Mouse (Mus musculus) cerebellum, adult 2 months (tissue): Measurements from ENCODE around the gene Arf4. TPM values are rescaled to one million over a fixed set of nuclear protein-coding genes. Genes with fewer than 3 reads are reported as not detected.

ENCODE experiments used
- DNase-seq, 2 experiments: peaks; one replicate each; pipeline ENCODE4 v3.0.0; 2021
- H3K27ac ChIP-seq: fragments of 200-500 bp; 2 replicates; pipeline ENCODE4 v1.5.1; 2012; ENCODE audit warnings: low read length, control low read depth, inconsistent platforms; ENCODE audit not compliant: insufficient read depth
- H3K27me3 ChIP-seq: fragments of 200-500 bp; 2 replicates; pipeline ENCODE4 v1.6.1; 2012; ENCODE audit warnings: inconsistent platforms, mild to moderate bottlenecking, low read length, moderate library complexity; ENCODE audit not compliant: control insufficient read depth, insufficient read depth
- H3K4me1 ChIP-seq: fragments of 200-500 bp; 2 replicates; pipeline ENCODE4 v1.6.1; 2011; ENCODE audit warnings: low read length; ENCODE audit not compliant: control insufficient read depth, insufficient read depth
- H3K4me3 ChIP-seq: fragments of 200-500 bp; replicated peaks from 2 replicates; pipeline ENCODE3; 2011; ENCODE audit warnings: mild to moderate bottlenecking, low read depth, low read length, control low read depth; ENCODE audit not compliant: insufficient read depth
- CTCF ChIP-seq: fragments of 200-500 bp; IDR thresholded peaks from 2 replicates; pipeline ENCODE4 v1.5.1; 2011; ENCODE audit warnings: low read depth, mild to moderate bottlenecking, control low read depth, low read length, moderate library complexity, borderline replicate concordance; ENCODE audit not compliant: insufficient read depth
- POLR2A ChIP-seq: fragments of 200-500 bp; IDR thresholded peaks from 2 replicates; pipeline ENCODE4 v1.6.1; 2011; ENCODE audit warnings: low read length, control low read depth, borderline replicate concordance; ENCODE audit not compliant: insufficient read depth
- WGBS: fragments of 180-500 bp; shearing (Covaris S2); methylation state at CpG from one replicate; pipeline ENCODE4 v1.1.7; 2018; 5-methylcytosine and 5-hydroxymethylcytosine counted together
- polyA plus RNA-seq: library from polyadenylated mRNA; depleted of rRNA; stranded (reverse); fragments of >200 nt; gene quantifications from 2 replicates; pipeline ENCODE4 v1.2.3, GENCODE M21; 2012

The Arf4 gene
- polyA plus RNA-seq, 1 experiment, result 86.2 TPM

DNA sequence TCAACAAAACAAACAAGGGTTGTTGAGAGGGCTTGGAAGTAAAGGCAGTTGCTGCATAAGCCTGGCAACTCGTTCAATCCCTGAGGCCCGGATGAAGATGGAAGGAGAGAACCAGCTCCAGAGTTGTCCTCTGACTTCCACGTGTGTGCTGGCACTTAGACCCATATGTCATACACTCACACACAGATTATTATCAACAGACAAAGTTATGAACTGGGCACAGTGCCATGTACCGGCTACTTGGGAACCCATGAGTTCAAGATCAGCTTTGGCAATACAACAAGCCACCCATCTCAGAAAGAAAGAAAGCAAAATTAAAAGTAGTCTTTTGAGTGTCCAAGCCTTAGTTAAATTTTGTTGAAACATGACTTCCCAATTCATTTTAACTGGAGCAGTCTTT, 12.6 kb upstream of the Arf4 start:
- DNase-seq, result no peak
- 68% methylated on average over 4 of the region's 4 CpGs for WGBS

DNA sequence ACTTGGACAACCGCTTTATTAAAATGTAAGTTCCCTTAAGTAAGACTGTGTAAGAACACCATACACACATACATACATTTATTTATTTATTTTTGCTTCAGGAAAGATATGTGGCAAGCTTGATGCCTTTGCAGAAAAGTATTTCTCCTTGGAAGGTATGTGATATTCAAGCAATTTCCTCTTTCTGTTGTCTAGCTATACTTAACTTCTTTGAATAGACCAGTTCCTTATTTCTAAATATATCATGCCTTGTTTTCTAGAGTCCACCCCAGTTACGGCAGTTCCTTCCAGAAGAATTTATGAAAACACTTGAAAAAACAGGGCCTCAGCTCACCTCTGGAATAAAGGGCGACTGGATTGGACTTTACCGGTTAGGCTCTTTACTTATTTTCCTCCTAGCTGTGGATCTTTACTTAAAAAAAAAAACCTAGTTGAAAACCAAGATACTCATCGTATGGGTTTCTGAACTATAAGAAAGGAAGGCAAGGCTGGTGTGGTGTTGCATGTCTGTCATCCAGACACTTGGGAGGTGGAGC, 11.2 kb upstream of the Arf4 start:
- H3K27ac ChIP-seq, result no peak overlapping the region
- TF ChIP-seq POLR2A (no peak), CTCF (no peak)

More for the DNA sequence above, 12.6 kb upstream of the Arf4 start:
- no peaks in the 10 kb centered on the region for H3K27me3 ChIP-seq
- H3K27ac ChIP-seq, result no peak overlapping the region
- TF ChIP-seq CTCF (no peak), POLR2A (no peak)
- H3K4me1 ChIP-seq, result no peaks in the 10 kb centered on the region
- no peak overlapping the region for H3K4me3 ChIP-seq

DNA sequence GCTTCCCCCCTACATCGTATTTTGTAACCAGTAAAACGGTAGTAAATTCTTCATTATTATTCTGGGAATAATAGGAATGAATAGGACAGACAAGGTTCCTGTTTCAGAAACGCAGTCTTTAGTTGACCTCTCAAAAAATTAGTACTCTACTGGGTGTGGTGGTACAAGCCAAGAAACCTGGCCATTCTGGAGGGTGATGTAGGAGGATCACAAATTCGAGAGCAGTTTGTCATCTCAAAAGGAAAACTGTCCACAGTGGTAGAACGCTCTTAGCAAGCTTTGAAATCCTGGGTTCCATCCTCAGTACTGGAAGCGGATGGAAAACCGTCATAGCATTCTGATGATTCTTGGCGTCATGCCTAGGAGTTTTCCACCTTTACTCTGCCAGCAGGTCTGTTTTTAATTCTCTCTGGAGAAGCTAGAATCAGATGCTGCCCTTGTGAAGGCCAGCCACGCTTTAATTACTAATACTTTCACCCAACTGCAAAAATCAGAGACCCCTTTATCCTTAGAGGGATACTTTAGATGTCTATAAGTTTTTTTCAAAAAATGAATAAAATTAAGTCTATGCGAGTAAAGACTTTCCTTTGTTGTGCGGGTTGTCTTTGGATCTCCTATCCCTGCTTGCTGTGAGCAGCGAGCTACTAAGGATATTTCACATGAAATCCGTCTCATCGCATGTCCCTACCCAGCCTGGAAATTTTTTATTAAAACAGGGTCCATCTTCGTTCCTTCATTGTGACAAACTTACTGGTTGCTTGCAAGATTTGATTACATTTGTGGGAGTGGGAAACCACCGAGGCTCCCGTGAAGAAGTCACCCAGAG, 636 bp upstream of the Arf4 start:
- Histone ChIP-seq H3K4me3 (peak overlapping the region; percentile 58), H3K4me1 (no peaks in the 10 kb centered on the region), H3K27me3 (no peaks in the 10 kb centered on the region), H3K27ac (peak overlapping the region; percentile 39; the same call in 1 of the 2 replicates)
- TF ChIP-seq CTCF, result no peak
- TF ChIP-seq POLR2A, result no peak
- 14% methylated on average over 17 of the region's 17 CpGs for WGBS
- DNase-seq, result peak; percentile 47 to 73

More for the DNA sequence above, 11.2 kb upstream of the Arf4 start:
- H3K4me1 ChIP-seq, result no peaks in the 10 kb centered on the region
- no peak for DNase-seq
- no peak overlapping the region for H3K4me3 ChIP-seq
- no peaks in the 10 kb centered on the region for H3K27me3 ChIP-seq
- 94% methylated on average over 5 of the region's 5 CpGs for WGBS

DNA sequence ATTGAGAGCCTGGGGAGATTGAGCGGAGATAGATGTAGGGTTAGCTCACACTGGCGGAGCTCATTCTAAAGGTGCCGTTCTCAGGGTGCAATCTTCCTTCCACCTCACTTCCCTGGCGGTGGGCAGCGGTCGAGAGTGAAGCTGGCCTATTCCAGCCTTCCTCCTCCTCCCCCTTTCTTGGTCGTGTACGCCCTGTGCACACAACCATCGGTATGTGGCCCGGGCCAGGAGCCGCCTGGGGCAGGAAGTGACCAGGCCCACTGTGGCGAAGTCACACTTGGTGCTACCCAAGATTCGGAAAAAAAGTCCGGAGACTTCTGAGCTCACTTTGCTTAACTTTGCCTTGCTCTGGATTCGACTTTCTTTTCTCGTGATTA, 822 bp downstream of the Arf4 start:
- H3K27ac ChIP-seq, result peak overlapping the region; percentile 74; the same call in 1 of the 2 replicates
- peak in 1 of 2 experiments; percentile 49 for DNase-seq
- WGBS, result 0% methylated on average over 16 of the region's 16 CpGs
- TF ChIP-seq CTCF (no peak), POLR2A (no peak)
- H3K27me3 ChIP-seq, result no peaks in the 10 kb centered on the region
- peak overlapping the region; percentile 68 for H3K4me3 ChIP-seq
- H3K4me1 ChIP-seq, result no peaks in the 10 kb centered on the region

DNA sequence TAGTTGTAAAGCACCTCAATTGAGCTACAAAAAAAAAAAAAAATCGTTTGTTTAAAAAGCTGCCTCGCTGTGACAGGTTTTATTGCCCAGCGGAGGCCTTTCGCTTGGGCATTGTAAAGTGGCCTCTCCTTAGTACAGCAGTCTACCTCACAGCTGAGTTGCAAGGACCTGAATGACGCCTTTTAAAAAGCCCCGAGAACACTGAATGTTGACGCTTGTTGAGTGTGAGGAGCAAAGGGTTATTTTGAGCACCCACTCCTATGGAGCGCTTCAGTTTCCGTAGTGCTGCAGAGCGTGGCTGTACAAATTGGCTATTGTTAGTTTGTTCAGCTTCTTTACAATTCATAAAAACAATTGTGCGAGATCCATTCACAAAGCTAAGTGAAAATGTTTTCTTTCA, 1.4 kb downstream of the Arf4 start:
- no peaks in the 10 kb centered on the region for H3K4me1 ChIP-seq
- 1% methylated on average over 11 of the region's 11 CpGs for WGBS
- 0 out of 2 replicates have a peak overlapping the region, but pooled peaks have one; percentile 17 for H3K27ac ChIP-seq
- H3K4me3 ChIP-seq, result peak overlapping the region; percentile 68
- H3K27me3 ChIP-seq, result no peaks in the 10 kb centered on the region
- TF ChIP-seq POLR2A, result no peak
- DNase-seq, result no peak

DNA sequence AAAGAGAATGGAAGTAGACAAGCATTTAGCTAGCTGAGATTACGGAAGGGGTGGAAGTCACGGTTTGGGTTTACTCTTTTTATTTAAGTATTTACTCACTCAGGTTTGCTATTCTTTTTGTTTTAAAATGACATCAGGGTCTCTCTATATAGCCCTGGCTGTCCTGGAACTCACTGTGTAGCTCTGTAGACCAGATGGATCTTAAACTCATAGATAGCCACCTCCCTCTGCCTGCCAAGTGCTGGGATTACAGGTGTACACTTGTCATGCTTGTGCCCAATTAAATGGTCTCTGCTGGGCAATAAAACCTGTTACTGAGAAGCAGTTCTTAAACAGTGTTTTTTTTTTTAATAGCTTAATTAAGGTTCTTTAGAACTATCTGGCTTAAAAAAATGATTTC, 2.1 kb downstream of the Arf4 start:
- peak; percentile 50; the same call in 1 of the 2 replicates for TF ChIP-seq CTCF
- TF ChIP-seq POLR2A, result no peak
- H3K27me3 ChIP-seq, result no peaks in the 10 kb centered on the region
- H3K27ac ChIP-seq, result no peak overlapping the region
- WGBS, result 9% methylated on average over 2 of the region's 2 CpGs
- no peaks in the 10 kb centered on the region for H3K4me1 ChIP-seq
- peak in 1 of 2 experiments; percentile 57 for DNase-seq
- peak overlapping the region; percentile 42 for H3K4me3 ChIP-seq

DNA sequence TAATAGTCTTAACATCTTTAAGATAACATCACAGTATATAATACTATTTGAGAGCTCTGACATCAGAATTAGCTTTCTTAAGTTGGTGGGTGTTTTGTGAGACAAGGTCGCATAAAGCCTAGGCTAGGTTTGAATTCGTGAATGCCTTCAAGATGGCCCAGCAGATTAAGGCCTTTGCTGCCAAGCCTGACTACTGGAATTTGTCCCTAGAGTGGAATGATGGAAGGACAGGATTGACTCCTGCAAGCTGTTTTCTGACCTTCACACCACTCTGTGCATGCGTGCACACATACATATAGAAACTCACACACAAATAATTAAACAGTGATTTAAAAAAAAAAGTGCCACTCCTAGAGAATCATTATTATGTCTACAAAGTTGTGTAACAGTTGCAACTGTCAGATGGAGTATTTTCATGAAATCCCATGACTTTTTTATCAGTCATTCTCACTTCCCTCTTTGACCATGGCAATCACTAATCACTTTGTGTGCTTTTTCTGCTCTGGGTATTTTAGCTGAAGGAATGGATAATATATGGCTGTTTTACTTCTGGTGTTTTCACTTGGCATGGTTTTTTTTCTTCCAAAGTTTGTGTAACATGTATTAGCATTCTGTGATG, 5.2 kb downstream of the Arf4 start:
- no peaks in the 10 kb centered on the region for H3K4me1 ChIP-seq
- no peak for TF ChIP-seq POLR2A
- no peak overlapping the region for H3K4me3 ChIP-seq
- no peaks in the 10 kb centered on the region for H3K27me3 ChIP-seq
- WGBS, result 34% methylated on average over 3 of the region's 3 CpGs
- no peak overlapping the region for H3K27ac ChIP-seq
- no peak for DNase-seq
